Mouse (Mus musculus) small intestine, adult 10 weeks (tissue): ENCODE data around the gene Sept7. TPM values are rescaled to one million over a fixed set of nuclear protein-coding genes. Genes with fewer than 3 reads are reported as not detected.

Experiments
- polyA plus RNA-seq: library from polyadenylated mRNA; stranded (reverse); fragments of 350-450 nt; fragmentation: Illumina TruSeq; extraction: RNeasy Lipid Tissue Mini Kit (QIAGEN cat#74804); gene quantifications from one replicate; pipeline ENCODE4 v1.2.3, GENCODE M21; 2014; ENCODE audit warnings: low replicate concordance

Sept7 gene
- 445 TPM for polyA plus RNA-seq

GRCm38 (mm10) chr9:25252283-25252726 is at the start of gene Sept7:
Sept7 (plus strand) TSS chr9:25252439.

Other genes with a start within 250 kb of the Sept7 start
- gene Gm10181, start 163.0 kb upstream of the Sept7 start, polyA plus RNA-seq: not detected
- 47.6 TPM for gene Herpud2, start 100.6 kb upstream of the Sept7 start, polyA plus RNA-seq
- gene Eepd1, start 229.1 kb downstream of the Sept7 start, polyA plus RNA-seq: 3.9 TPM